Mouse (Mus musculus): ENCODE measurements around the gene Nxph1. TPM values are rescaled to one million over a fixed set of nuclear protein-coding genes. Genes with fewer than 3 reads are reported as not detected.
A peak's percentile ranks its signal among the peaks of the same experiment; 100 is the strongest.

The Nxph1 gene
- polyA plus RNA-seq, 1 experiment from 2014 or later = 3.1 TPM

DNA sequence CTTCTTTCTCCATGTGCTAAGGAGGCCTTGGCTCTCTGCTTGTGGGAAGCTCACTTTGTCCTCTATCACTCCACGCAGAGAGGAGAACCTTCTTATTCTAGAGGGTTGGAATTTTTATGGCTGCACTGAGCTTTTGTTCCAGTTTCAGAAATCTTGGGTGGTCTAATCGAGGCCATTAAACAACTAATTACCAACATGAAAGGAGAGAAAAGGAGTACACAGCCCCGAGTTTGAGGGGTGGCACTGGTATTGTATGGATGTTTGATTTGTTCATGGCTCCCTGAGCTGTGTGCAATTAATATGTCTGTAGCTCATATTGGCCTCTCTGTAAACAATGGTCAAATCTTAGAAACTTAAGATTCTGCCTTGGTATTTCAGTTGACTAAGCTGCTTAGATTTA lies 54.5 kb downstream of the Nxph1 start:
- Histone ChIP-seq H3K27me3 (replicated peaks; ENCODE audit: control insufficient read depth, insufficient read depth, low read length) (no peaks in the 10 kb centered on the region), H3K4me2 (ENCODE audit: low read depth, low read length) (no peak overlapping the region), H3K36me3 (ENCODE audit: control insufficient read depth, insufficient read depth, low read length) (no peaks in the 10 kb centered on the region), H3K4me1 (ENCODE audit: control insufficient read depth, insufficient read depth, low read length) (no peaks in the 10 kb centered on the region), H3K27ac (replicated peaks; ENCODE audit: low read depth, low read length) (no peak overlapping the region), H3K9me3 (ENCODE audit: control insufficient read depth, low read length) (no peaks in the 10 kb centered on the region), H3K9ac (ENCODE audit: low read depth, low read length) (no peak overlapping the region), H3K4me3 (ENCODE audit: low read depth, low read length) (no peak overlapping the region)
- WGBS = 51% methylated on average over 3 of the region's 3 CpGs
- DNase-seq (ENCODE audit: low spot score) (no peak), ATAC-seq (ENCODE audit: low read depth) (no peak)

DNA sequence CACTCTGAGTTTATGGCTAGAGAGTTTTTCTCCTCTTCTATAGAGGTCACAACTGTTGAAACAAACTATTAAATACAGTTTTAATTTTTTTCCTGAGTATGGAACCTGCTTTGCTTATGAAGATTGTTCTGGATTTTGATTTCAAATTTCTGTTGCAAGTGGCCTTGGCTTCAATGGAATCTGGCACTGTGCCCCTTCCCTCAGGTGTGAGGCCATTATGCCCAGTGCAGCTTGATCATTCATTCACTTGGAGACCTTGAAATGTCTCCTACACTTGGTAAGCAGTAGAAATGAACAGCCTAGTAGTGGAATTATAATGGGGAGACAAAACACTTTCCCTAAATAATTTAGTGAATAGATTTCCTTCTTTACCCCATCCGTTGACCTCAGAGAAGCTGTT lies 78.4 kb downstream of the Nxph1 start:
- no peak overlapping the region for H3K9ac ChIP-seq (ENCODE audit: low read depth, low read length)
- H3K27ac ChIP-seq (replicated peaks; ENCODE audit: low read depth, low read length) = no peak overlapping the region
- no peaks in the 10 kb centered on the region for H3K4me1 ChIP-seq (ENCODE audit: control insufficient read depth, insufficient read depth, low read length)
- no peaks in the 10 kb centered on the region for H3K27me3 ChIP-seq (replicated peaks; ENCODE audit: control insufficient read depth, insufficient read depth, low read length)
- no peaks in the 10 kb centered on the region for H3K36me3 ChIP-seq (ENCODE audit: control insufficient read depth, insufficient read depth, low read length)
- H3K9me3 ChIP-seq (ENCODE audit: control insufficient read depth, low read length) = no peaks in the 10 kb centered on the region
- WGBS = 89% methylated on average over 1 of the region's 1 CpGs
- DNase-seq (ENCODE audit: low spot score) (no peak), ATAC-seq (ENCODE audit: low read depth) (no peak)
- no peak overlapping the region for H3K4me2 ChIP-seq (ENCODE audit: low read depth, low read length)
- H3K4me3 ChIP-seq (ENCODE audit: low read depth, low read length) = no peak overlapping the region

DNA sequence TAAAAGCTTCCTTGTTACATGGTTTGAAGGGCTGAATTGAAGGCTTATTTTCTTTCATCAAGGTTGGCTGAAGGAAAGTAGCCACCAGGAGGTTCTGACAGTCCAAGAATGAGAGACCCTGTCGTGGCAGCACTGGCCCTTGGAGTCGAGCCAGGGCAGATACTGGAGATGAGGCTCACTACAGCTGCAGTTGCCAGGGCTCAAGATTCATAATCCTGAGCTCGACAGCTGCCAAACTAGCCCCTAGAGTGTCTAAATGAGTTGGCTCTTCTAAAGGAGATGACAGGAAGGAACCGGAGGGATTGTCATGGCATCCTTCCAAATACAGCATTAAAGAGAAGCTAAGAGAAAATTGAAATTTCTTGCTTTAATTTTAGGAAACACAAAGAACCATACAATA lies 78.9 kb downstream of the Nxph1 start:
- WGBS = 46% methylated on average over 4 of the region's 4 CpGs
- DNase-seq (ENCODE audit: low spot score) = peak; percentile 78
- Histone ChIP-seq H3K27me3 (replicated peaks; ENCODE audit: control insufficient read depth, insufficient read depth, low read length) (no peaks in the 10 kb centered on the region), H3K27ac (replicated peaks; ENCODE audit: low read depth, low read length) (no peak overlapping the region), H3K4me2 (ENCODE audit: low read depth, low read length) (no peak overlapping the region), H3K9ac (ENCODE audit: low read depth, low read length) (no peak overlapping the region), H3K9me3 (ENCODE audit: control insufficient read depth, low read length) (no peaks in the 10 kb centered on the region), H3K36me3 (ENCODE audit: control insufficient read depth, insufficient read depth, low read length) (no peaks in the 10 kb centered on the region), H3K4me3 (ENCODE audit: low read depth, low read length) (no peak overlapping the region), H3K4me1 (ENCODE audit: control insufficient read depth, insufficient read depth, low read length) (no peaks in the 10 kb centered on the region)
- peak; percentile 53 for ATAC-seq (ENCODE audit: low read depth)

DNA sequence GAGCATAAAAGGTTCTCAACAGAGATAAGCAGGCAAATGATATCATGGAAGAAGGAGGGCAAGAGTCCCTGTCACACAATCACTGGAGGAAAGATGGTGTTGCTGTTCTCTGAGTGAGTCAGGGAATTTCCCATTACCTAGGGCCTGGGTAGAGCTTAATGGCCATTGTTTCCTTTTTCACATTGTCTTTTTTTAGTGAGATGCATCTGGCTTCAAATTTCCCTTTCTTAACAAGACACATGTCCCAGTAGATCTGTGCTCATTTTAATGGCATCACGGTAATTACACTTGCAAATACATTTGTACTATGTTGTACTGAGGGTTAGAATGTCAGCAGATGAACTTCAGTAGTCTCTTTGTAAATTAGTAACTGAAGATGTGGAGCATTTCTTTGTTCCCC lies 80.3 kb downstream of the Nxph1 start:
- Histone ChIP-seq H3K4me1 (ENCODE audit: control insufficient read depth, insufficient read depth, low read length) (no peaks in the 10 kb centered on the region), H3K27ac (replicated peaks; ENCODE audit: low read depth, low read length) (no peak overlapping the region), H3K4me3 (ENCODE audit: low read depth, low read length) (no peak overlapping the region), H3K9me3 (ENCODE audit: control insufficient read depth, low read length) (no peaks in the 10 kb centered on the region), H3K4me2 (ENCODE audit: low read depth, low read length) (no peak overlapping the region), H3K9ac (ENCODE audit: low read depth, low read length) (no peak overlapping the region), H3K36me3 (ENCODE audit: control insufficient read depth, insufficient read depth, low read length) (no peaks in the 10 kb centered on the region), H3K27me3 (replicated peaks; ENCODE audit: control insufficient read depth, insufficient read depth, low read length) (no peaks in the 10 kb centered on the region)
- 79% methylated on average over 1 of the region's 1 CpGs for whole genome bisulfite sequencing
- no peak for DNase-seq (ENCODE audit: low spot score)
- no peak for ATAC-seq (ENCODE audit: low read depth)

DNA sequence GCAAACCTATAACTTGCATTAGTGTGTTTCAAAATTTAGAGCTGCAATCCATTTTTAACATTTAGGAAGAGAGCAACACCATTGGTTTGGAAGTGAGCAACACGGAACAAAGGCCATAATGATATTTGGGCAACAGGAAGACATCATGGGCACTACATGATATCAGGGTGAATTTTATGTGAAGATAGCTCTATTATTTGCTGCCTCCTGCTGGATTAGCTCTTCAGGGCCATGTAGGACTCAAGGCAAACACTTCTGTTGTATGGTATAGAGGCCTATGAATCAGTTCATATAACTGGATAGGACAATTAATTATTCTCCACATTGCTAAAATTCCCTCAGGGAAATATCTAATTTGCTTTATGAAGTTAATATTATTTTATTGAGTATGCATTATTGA lies 91.1 kb downstream of the Nxph1 start:
- ATAC-seq (ENCODE audit: low read depth) (no peak), DNase-seq (ENCODE audit: low spot score) (no peak)
- Histone ChIP-seq H3K4me1 (ENCODE audit: control insufficient read depth, insufficient read depth, low read length) (no peaks in the 10 kb centered on the region), H3K9ac (ENCODE audit: low read depth, low read length) (no peak overlapping the region), H3K4me2 (ENCODE audit: low read depth, low read length) (no peak overlapping the region), H3K4me3 (ENCODE audit: low read depth, low read length) (no peak overlapping the region), H3K9me3 (ENCODE audit: control insufficient read depth, low read length) (no peaks in the 10 kb centered on the region), H3K27ac (replicated peaks; ENCODE audit: low read depth, low read length) (no peak overlapping the region), H3K36me3 (ENCODE audit: control insufficient read depth, insufficient read depth, low read length) (no peaks in the 10 kb centered on the region), H3K27me3 (replicated peaks; ENCODE audit: control insufficient read depth, insufficient read depth, low read length) (no peaks in the 10 kb centered on the region)
- WGBS = 91% methylated on average over 1 of the region's 1 CpGs

DNA sequence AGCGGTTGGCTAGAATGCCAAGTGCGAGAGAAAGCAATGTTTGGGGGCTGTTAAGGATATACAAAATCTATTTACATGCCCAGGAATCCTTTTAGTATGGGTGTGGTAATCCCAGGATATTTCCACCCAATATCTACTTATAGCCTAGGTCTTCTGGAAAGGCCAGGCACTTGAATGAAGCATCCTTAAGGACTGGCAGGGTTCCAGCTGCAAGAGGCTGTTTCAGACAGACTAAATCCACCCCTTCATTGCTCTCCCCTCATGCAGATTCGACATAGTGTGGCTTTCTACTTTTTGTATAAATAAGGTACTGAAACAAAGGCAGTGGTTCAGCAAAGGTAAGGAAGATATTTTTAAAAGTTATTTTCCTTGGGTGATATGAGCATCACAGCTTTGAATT lies 92.8 kb downstream of the Nxph1 start:
- ATAC-seq (ENCODE audit: low read depth) (no peak), DNase-seq (ENCODE audit: low spot score) (peak; percentile 16)
- Histone ChIP-seq H3K36me3 (ENCODE audit: control insufficient read depth, insufficient read depth, low read length) (no peaks in the 10 kb centered on the region), H3K4me2 (ENCODE audit: low read depth, low read length) (no peak overlapping the region), H3K27ac (replicated peaks; ENCODE audit: low read depth, low read length) (no peak overlapping the region), H3K4me3 (ENCODE audit: low read depth, low read length) (no peak overlapping the region), H3K4me1 (ENCODE audit: control insufficient read depth, insufficient read depth, low read length) (no peaks in the 10 kb centered on the region), H3K27me3 (replicated peaks; ENCODE audit: control insufficient read depth, insufficient read depth, low read length) (no peaks in the 10 kb centered on the region), H3K9me3 (ENCODE audit: control insufficient read depth, low read length) (no peaks in the 10 kb centered on the region), H3K9ac (ENCODE audit: low read depth, low read length) (no peak overlapping the region)
- 75% methylated on average over 3 of the region's 3 CpGs for WGBS

DNA sequence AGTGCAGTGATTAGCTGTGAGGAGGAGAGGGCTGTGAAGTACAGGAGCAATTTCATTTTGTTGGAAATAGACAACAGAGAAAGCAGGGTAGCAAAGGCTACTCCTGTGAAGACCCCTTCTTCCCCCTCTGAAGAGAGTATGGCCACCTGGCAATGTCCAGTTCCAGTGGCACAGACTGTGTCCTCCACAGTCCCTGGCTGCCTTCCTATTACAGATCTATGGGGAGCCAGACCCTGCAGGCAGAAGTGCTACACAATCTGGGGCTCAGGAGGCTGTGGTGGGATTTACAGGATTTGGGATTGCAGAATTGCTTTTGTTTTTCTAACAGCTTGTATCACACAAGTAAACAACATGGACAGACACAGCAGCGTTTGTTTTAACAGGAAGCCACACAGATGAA lies 94.2 kb downstream of the Nxph1 start:
- no peak overlapping the region for H3K4me3 ChIP-seq (ENCODE audit: low read depth, low read length)
- H3K9me3 ChIP-seq (ENCODE audit: control insufficient read depth, low read length) = no peaks in the 10 kb centered on the region
- no peak overlapping the region for H3K9ac ChIP-seq (ENCODE audit: low read depth, low read length)
- no peak for ATAC-seq (ENCODE audit: low read depth)
- no peaks in the 10 kb centered on the region for H3K36me3 ChIP-seq (ENCODE audit: control insufficient read depth, insufficient read depth, low read length)
- no peak for DNase-seq (ENCODE audit: low spot score)
- WGBS = 19% methylated on average over 1 of the region's 1 CpGs
- H3K27ac ChIP-seq (replicated peaks; ENCODE audit: low read depth, low read length) = no peak overlapping the region
- H3K4me1 ChIP-seq (ENCODE audit: control insufficient read depth, insufficient read depth, low read length) = no peaks in the 10 kb centered on the region
- no peak overlapping the region for H3K4me2 ChIP-seq (ENCODE audit: low read depth, low read length)
- H3K27me3 ChIP-seq (replicated peaks; ENCODE audit: control insufficient read depth, insufficient read depth, low read length) = no peaks in the 10 kb centered on the region

DNA sequence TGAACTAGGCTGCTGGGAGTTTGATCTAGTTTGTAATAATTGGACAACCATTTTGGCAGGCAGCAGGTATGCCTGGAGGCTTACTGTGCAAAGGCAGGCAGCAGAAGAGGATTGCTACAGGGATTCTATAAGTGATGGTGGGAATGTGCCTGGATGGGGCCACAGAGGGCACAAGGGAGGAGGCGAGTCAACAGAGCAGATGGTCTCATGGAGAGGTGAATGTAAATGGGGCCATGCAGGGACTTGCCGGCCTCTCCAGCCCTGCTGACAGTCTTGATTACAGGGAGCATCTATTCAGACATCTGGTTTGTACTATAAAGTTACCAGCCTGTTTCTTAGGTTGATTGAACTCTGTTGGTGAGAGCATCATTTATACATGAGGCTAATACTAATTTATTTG lies 98.6 kb downstream of the Nxph1 start:
- no peak for ATAC-seq (ENCODE audit: low read depth)
- Histone ChIP-seq H3K27me3 (replicated peaks; ENCODE audit: control insufficient read depth, insufficient read depth, low read length) (no peaks in the 10 kb centered on the region), H3K27ac (replicated peaks; ENCODE audit: low read depth, low read length) (no peak overlapping the region), H3K9me3 (ENCODE audit: control insufficient read depth, low read length) (no peaks in the 10 kb centered on the region), H3K9ac (ENCODE audit: low read depth, low read length) (no peak overlapping the region), H3K4me3 (ENCODE audit: low read depth, low read length) (no peak overlapping the region), H3K4me1 (ENCODE audit: control insufficient read depth, insufficient read depth, low read length) (no peaks in the 10 kb centered on the region), H3K36me3 (ENCODE audit: control insufficient read depth, insufficient read depth, low read length) (no peaks in the 10 kb centered on the region), H3K4me2 (ENCODE audit: low read depth, low read length) (no peak overlapping the region)
- DNase-seq (ENCODE audit: low spot score) = no peak
- 35% methylated on average over 2 of the region's 2 CpGs for WGBS

DNA sequence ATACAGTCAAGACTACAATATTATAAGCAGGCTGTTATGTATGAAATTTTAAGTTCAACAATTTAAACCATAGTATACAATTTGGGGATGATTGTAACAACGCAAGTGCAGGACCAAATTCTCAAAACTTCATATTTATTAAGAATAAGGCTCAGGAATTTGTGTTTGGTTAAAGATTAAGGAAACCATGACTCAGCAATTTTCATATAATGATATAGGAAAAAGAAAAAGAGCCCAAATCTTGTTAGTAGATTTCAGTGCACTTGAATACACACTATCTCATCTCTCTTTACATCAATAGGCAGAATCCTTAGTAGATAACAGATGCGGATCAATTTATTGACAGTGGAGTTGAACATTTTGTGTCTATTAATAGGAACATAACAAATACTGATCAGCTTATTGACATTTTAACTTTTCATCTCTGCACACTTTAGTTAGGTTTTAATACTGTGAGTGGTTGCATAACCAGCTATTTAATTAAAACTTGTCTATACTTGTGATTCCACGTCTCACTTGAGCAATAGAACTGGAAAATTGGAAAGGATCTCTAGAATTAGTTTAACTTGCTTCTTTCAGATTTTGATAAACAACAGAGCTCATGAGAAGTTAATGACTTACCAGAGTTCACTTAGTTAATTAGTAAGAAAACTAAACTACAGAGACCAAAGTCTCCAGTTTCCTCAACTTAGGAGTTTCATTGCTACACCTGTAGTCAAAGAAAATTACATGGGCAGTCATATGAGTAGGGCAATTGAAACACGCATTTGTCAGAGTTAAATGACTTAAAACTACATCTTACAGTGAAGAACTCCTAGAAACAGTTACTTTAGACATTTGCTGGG lies 113.3 kb downstream of the Nxph1 start:
- Histone ChIP-seq H3K36me3 (ENCODE audit: control insufficient read depth, insufficient read depth, low read length) (no peaks in the 10 kb centered on the region), H3K4me2 (ENCODE audit: low read depth, low read length) (no peak overlapping the region), H3K4me1 (ENCODE audit: control insufficient read depth, insufficient read depth, low read length) (no peaks in the 10 kb centered on the region), H3K27ac (replicated peaks; ENCODE audit: low read depth, low read length) (no peak overlapping the region), H3K27me3 (replicated peaks; ENCODE audit: control insufficient read depth, insufficient read depth, low read length) (no peaks in the 10 kb centered on the region), H3K9me3 (ENCODE audit: control insufficient read depth, low read length) (no peaks in the 10 kb centered on the region), H3K9ac (ENCODE audit: low read depth, low read length) (no peak overlapping the region), H3K4me3 (ENCODE audit: low read depth, low read length) (no peak overlapping the region)
- 86% methylated on average over 4 of the region's 4 CpGs for WGBS
- ATAC-seq (ENCODE audit: low read depth) (no peak), DNase-seq (ENCODE audit: low spot score) (no peak)

Data from embryonic facial prominence, embryonic 14.5 days (tissue).